Mouse (Mus musculus) MEL (cell line): Measurements from ENCODE around the gene Inmt. TPM values are rescaled to one million over a fixed set of nuclear protein-coding genes. Genes with fewer than 3 reads are reported as not detected.

Experiments used
- DNase-seq: peaks from one replicate; pipeline ENCODE4 v3.0.0; 2011; ENCODE audit warnings: low read depth, low spot score
- H3K27ac ChIP-seq: 2 replicates; pipeline ENCODE4 v1.5.1; 2012; ENCODE audit warnings: low read depth, mild to moderate bottlenecking, control low read depth, low read length, moderate library complexity; ENCODE audit not compliant: control insufficient read depth
- H3K27me3 ChIP-seq, 2 experiments: fragments of 150-350 bp in 1 of 2; sonication (generic) in 1 of 2; 2 replicates each; pipeline ENCODE4 v1.6.1; 2012; ENCODE audit warnings: low read length in 2 of 2, mild to moderate bottlenecking in 2 of 2, improper control_type of control experiment in 1 of 2, moderate library complexity in 1 of 2; ENCODE audit not compliant: insufficient read depth in 2 of 2, control insufficient read depth in 1 of 2
- H3K36me3 ChIP-seq, 2 experiments: 2 replicates each; pipeline ENCODE4 v1.6.1; 2012 to 2014; ENCODE audit warnings: low read length in 2 of 2, improper control_type of control experiment in 1 of 2, inconsistent platforms in 1 of 2, mild to moderate bottlenecking in 1 of 2; ENCODE audit not compliant: insufficient read depth in 2 of 2, control insufficient read depth in 1 of 2
- H3K4me1 ChIP-seq, 2 experiments: fragments of 150-350 bp in 1 of 2; sonication (generic) in 1 of 2; 2 replicates each; pipeline ENCODE4 v1.6.1; 2012; ENCODE audit warnings: low read length in 2 of 2, improper control_type of control experiment in 1 of 2, mild to moderate bottlenecking in 1 of 2; ENCODE audit not compliant: insufficient read depth in 2 of 2, control insufficient read depth in 1 of 2
- H3K4me3 ChIP-seq, 2 experiments: fragments of 150-350 bp in 1 of 2; sonication (generic) in 1 of 2; 2 replicates each; pipeline ENCODE4 v1.5.1; 2012; ENCODE audit warnings: low read depth in 2 of 2, low read length in 2 of 2, mild to moderate bottlenecking in 2 of 2, moderate library complexity in 2 of 2, control low read depth in 1 of 2, improper control_type of control experiment in 1 of 2; ENCODE audit not compliant: control insufficient read depth in 1 of 2, insufficient read depth in 1 of 2
- H3K79me2 ChIP-seq: 2 replicates; pipeline ENCODE4 v1.6.1; 2012; ENCODE audit warnings: mild to moderate bottlenecking, low read length, moderate library complexity; ENCODE audit not compliant: control insufficient read depth, poor library complexity, insufficient read depth
- H3K9ac ChIP-seq: 2 replicates; pipeline ENCODE4 v1.6.1; 2012; ENCODE audit warnings: low read depth, mild to moderate bottlenecking, control low read depth, low read length, moderate library complexity; ENCODE audit not compliant: control insufficient read depth, poor library complexity, severe bottlenecking
- H3K9me3 ChIP-seq: fragments of 150-350 bp; sonication (generic); replicated peaks from 2 replicates; pipeline ENCODE4 v1.6.1; 2012; ENCODE audit warnings: mild to moderate bottlenecking, low read length, improper control_type of control experiment, moderate library complexity; ENCODE audit not compliant: insufficient read depth
- CHD1 ChIP-seq: IDR thresholded peaks from 2 replicates; pipeline ENCODE4 v1.6.1; 2012; ENCODE audit warnings: low read depth, mild to moderate bottlenecking, inconsistent platforms, low read length, improper control_type of control experiment
- CHD2 ChIP-seq: IDR thresholded peaks from 2 replicates; pipeline ENCODE4 v1.6.1; 2011; ENCODE audit warnings: low read length, improper control_type of control experiment
- CTCF ChIP-seq, 3 experiments: IDR thresholded peaks in 2 of 3; conservative IDR thresholded peaks in 1 of 3; 2 replicates each; pipeline ENCODE4 v1.5.1; 2011 to 2012; ENCODE audit warnings: low read length in 3 of 3, low read depth in 2 of 3, mild to moderate bottlenecking in 2 of 3, improper control_type of control experiment in 1 of 3, inconsistent platforms in 1 of 3, mixed read lengths in 1 of 3, moderate library complexity in 1 of 3; ENCODE audit not compliant: control insufficient read depth in 1 of 3, insufficient read depth in 1 of 3, poor library complexity in 1 of 3, severe bottlenecking in 1 of 3
- E2F4 ChIP-seq: IDR thresholded peaks from 2 replicates; pipeline ENCODE4 v1.6.1; 2011; ENCODE audit warnings: low read depth, low read length, improper control_type of control experiment, borderline replicate concordance
- EP300 ChIP-seq, 2 experiments: IDR thresholded peaks; 2 replicates each; pipeline ENCODE4 v1.6.1; 2011; ENCODE audit warnings: improper control_type of control experiment in 2 of 2, low read length in 2 of 2, low read depth in 1 of 2, mild to moderate bottlenecking in 1 of 2
- ETS1 ChIP-seq: IDR thresholded peaks from 2 replicates; pipeline ENCODE4 v1.6.1; 2012; ENCODE audit warnings: low read depth, mild to moderate bottlenecking, inconsistent platforms, low read length, improper control_type of control experiment, moderate library complexity
- GABPA ChIP-seq: IDR thresholded peaks from 2 replicates; pipeline ENCODE4 v1.6.1; 2012; ENCODE audit warnings: low read depth, mild to moderate bottlenecking, inconsistent platforms, low read length, improper control_type of control experiment, moderate library complexity
- GATA1 ChIP-seq: IDR thresholded peaks from 2 replicates; pipeline ENCODE4 v1.6.1; 2011; ENCODE audit warnings: low read depth, low read length, improper control_type of control experiment
- HCFC1 ChIP-seq: IDR thresholded peaks from 2 replicates; pipeline ENCODE4 v1.6.1; 2012; ENCODE audit warnings: low read depth, mild to moderate bottlenecking, inconsistent platforms, low read length, improper control_type of control experiment, moderate library complexity
- JUND ChIP-seq: IDR thresholded peaks from 2 replicates; pipeline ENCODE4 v1.6.1; 2011; ENCODE audit warnings: low read depth, mild to moderate bottlenecking, improper control_type of control experiment, low read length
- KAT2A ChIP-seq: conservative IDR thresholded peaks from 2 replicates; pipeline ENCODE4 v1.6.1; 2012; ENCODE audit warnings: low read depth, low read length, improper control_type of control experiment, inconsistent platforms
- MAFK ChIP-seq: IDR thresholded peaks from 2 replicates; pipeline ENCODE4 v1.6.1; 2011; ENCODE audit warnings: low read depth, mild to moderate bottlenecking, low read length, improper control_type of control experiment, borderline replicate concordance
- MAX ChIP-seq: IDR thresholded peaks from 2 replicates; pipeline ENCODE4 v1.6.1; 2011; ENCODE audit warnings: low read length, improper control_type of control experiment
- MAZ ChIP-seq: IDR thresholded peaks from 2 replicates; pipeline ENCODE4 v1.6.1; 2012; ENCODE audit warnings: low read depth, mild to moderate bottlenecking, inconsistent platforms, low read length, improper control_type of control experiment
- MEF2A ChIP-seq: IDR thresholded peaks from 2 replicates; pipeline ENCODE4 v1.6.1; 2014; ENCODE audit warnings: low read depth, mild to moderate bottlenecking, inconsistent platforms, low read length, improper control_type of control experiment; ENCODE audit not compliant: poor library complexity, insufficient replicate concordance, severe bottlenecking; ENCODE audit errors: extremely low read depth
- MXI1 ChIP-seq: IDR thresholded peaks from 2 replicates; pipeline ENCODE4 v1.6.1; 2011; ENCODE audit warnings: mild to moderate bottlenecking, low read depth, low read length, improper control_type of control experiment
- MYB ChIP-seq: IDR thresholded peaks from 2 replicates; pipeline ENCODE4 v1.6.1; 2011; ENCODE audit warnings: mild to moderate bottlenecking, low read depth, low read length, improper control_type of control experiment
- MYC ChIP-seq: IDR thresholded peaks from 2 replicates; pipeline ENCODE4 v1.6.1; 2011; ENCODE audit warnings: low read depth, mild to moderate bottlenecking, low read length, improper control_type of control experiment, moderate library complexity
- NELFE ChIP-seq: IDR thresholded peaks from 2 replicates; pipeline ENCODE4 v1.6.1; 2011; ENCODE audit warnings: low read depth, low read length, improper control_type of control experiment
- NRF1 ChIP-seq: IDR thresholded peaks from 2 replicates; pipeline ENCODE4 v1.6.1; 2014; ENCODE audit warnings: low read depth, mild to moderate bottlenecking, inconsistent platforms, low read length, improper control_type of control experiment, moderate library complexity; ENCODE audit not compliant: poor library complexity, insufficient read depth, severe bottlenecking
- POLR2A ChIP-seq, 2 experiments: IDR thresholded peaks; 2 replicates each; pipeline ENCODE4 v1.6.1; 2011 to 2012; ENCODE audit warnings: low read length in 2 of 2, mild to moderate bottlenecking in 2 of 2, control low read depth in 1 of 2, improper control_type of control experiment in 1 of 2, low read depth in 1 of 2, moderate library complexity in 1 of 2; ENCODE audit not compliant: control insufficient read depth in 1 of 2, insufficient read depth in 1 of 2, poor library complexity in 1 of 2
- POLR2AphosphoS2 ChIP-seq: IDR thresholded peaks from 2 replicates; pipeline ENCODE4 v1.6.1; 2011; ENCODE audit warnings: low read length, improper control_type of control experiment
- RAD21 ChIP-seq: IDR thresholded peaks from 2 replicates; pipeline ENCODE4 v1.6.1; 2011; ENCODE audit warnings: mild to moderate bottlenecking, low read depth, low read length, improper control_type of control experiment
- RCOR1 ChIP-seq: IDR thresholded peaks from 2 replicates; pipeline ENCODE4 v1.6.1; 2012; ENCODE audit warnings: low read depth, mild to moderate bottlenecking, inconsistent platforms, low read length, improper control_type of control experiment
- SMC3 ChIP-seq: IDR thresholded peaks from 2 replicates; pipeline ENCODE4 v1.6.1; 2011; ENCODE audit warnings: low read depth, low read length, improper control_type of control experiment
- TAL1 ChIP-seq: IDR thresholded peaks from 2 replicates; pipeline ENCODE4 v1.6.1; 2012; ENCODE audit warnings: mild to moderate bottlenecking, inconsistent platforms, low read length, moderate library complexity, mixed read lengths
- TBP ChIP-seq: IDR thresholded peaks from 2 replicates; pipeline ENCODE4 v1.8.0; 2011; ENCODE audit warnings: low read depth, low read length, improper control_type of control experiment
- TCF12 ChIP-seq: IDR thresholded peaks from 2 replicates; pipeline ENCODE4 v1.6.1; 2014; ENCODE audit warnings: low read depth, mild to moderate bottlenecking, inconsistent platforms, low read length, improper control_type of control experiment, moderate library complexity
- USF1 ChIP-seq: IDR thresholded peaks from 2 replicates; pipeline ENCODE4 v1.6.1; 2014; ENCODE audit warnings: low read depth, mild to moderate bottlenecking, inconsistent platforms, low read length, improper control_type of control experiment, moderate library complexity
- ZKSCAN1 ChIP-seq: IDR thresholded peaks from 2 replicates; pipeline ENCODE4 v1.6.1; 2012; ENCODE audit warnings: low read depth, mild to moderate bottlenecking, inconsistent platforms, low read length, improper control_type of control experiment, moderate library complexity
- ZMIZ1 ChIP-seq: IDR thresholded peaks from 2 replicates; pipeline ENCODE4 v1.6.1; 2012; ENCODE audit warnings: low read depth, mild to moderate bottlenecking, inconsistent platforms, low read length, improper control_type of control experiment, moderate library complexity
- ZNF384 ChIP-seq: IDR thresholded peaks from 2 replicates; pipeline ENCODE4 v1.6.1; 2012; ENCODE audit warnings: low read depth, mild to moderate bottlenecking, inconsistent platforms, low read length, improper control_type of control experiment
- polyA plus RNA-seq, 2 experiments: library from polyadenylated mRNA; stranded (reverse) in 1 of 2; unstranded in 1 of 2; fragments of >175 nt in 1 of 2; fragments of >200 nt in 1 of 2; gene quantifications; 2 replicates each; pipeline versions ENCODE4 v1.2.1 to v1.2.4; 2012; ENCODE audit warnings: low replicate concordance in 2 of 2, low read depth in 1 of 2; ENCODE audit not compliant: insufficient read length in 2 of 2, insufficient read depth in 1 of 2, missing spikeins in 1 of 2
- total RNA-seq: library from RNA; depleted of rRNA; stranded (reverse); fragments of 300-350 nt; gene quantifications from 2 replicates; pipeline ENCODE4 v1.2.3, GENCODE M21; 2012

The Inmt gene
- total and polyA plus RNA-seq, 3 experiments, result 0.11 to 0.42 TPM; not detected in 1

- no peak for DNase-seq
- no peaks in the 10 kb centered on the region for H3K9me3 ChIP-seq
- H3K27me3 ChIP-seq, result no peaks in the 10 kb centered on the region
- H3K4me3 ChIP-seq, result no peak overlapping the region
- no peak overlapping the region for H3K9ac ChIP-seq
- H3K4me1 ChIP-seq, result no peaks in the 10 kb centered on the region; a peak in 1 of 4 replicates
- TF ChIP-seq RCOR1 (no peak), SMC3 (no peak), MEF2A (no peak), TCF12 (no peak), JUND (no peak)
- no peaks in the 10 kb centered on the region; a peak in 1 of 4 replicates for H3K36me3 ChIP-seq
- H3K79me2 ChIP-seq, result no peaks in the 10 kb centered on the region
- H3K27ac ChIP-seq, result no peak overlapping the region
These were observed 5.0 kb downstream of the Inmt start for GRCm38 (mm10) chr6:55169818-55170217.

DNA sequence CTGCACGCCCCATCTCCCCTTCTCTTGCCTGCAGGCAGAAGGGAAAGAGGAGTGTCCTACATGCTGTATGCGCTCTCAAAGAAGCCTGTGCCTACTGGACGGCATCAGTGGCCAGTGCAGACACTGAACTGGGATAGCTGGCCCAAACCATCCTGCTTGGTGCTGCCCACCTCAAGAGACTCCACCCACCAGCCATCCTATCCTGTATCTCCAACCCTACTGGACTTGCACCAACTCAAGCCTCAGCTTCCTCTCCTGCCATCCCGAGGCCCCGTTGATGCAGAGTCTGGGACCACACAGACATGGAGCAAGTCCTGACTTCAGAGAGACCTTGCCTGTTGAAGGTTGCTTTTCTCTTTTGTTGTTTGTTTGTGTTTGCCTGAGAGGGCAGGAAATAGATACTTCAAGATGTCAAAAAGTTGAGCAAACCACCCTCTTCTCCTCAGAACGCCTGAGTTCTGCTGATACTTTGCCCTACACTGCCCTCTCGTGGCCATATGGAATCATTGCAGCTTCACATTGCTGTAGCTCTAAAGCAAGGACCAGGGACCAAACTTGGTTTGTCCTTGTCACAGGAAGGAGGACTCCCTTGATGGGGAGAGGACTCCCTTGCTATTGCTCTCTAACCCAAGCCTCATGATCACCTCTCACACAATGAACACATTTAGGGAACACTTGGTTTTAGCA, 7.9 kb downstream of the Inmt start:
- no peaks in the 10 kb centered on the region for H3K27me3 ChIP-seq
- H3K27ac ChIP-seq, result no peak overlapping the region
- no peak overlapping the region for H3K9ac ChIP-seq
- H3K79me2 ChIP-seq, result no peaks in the 10 kb centered on the region
- peak; percentile 81 for DNase-seq
- H3K9me3 ChIP-seq, result no peaks in the 10 kb centered on the region
- H3K36me3 ChIP-seq, result no peaks in the 10 kb centered on the region; a peak in 1 of 4 replicates
- H3K4me3 ChIP-seq, result peak overlapping the region in 1 of 2 experiments; percentile 41; a peak in 2 of 4 replicates
- no peaks in the 10 kb centered on the region; a peak in 1 of 4 replicates for H3K4me1 ChIP-seq
- TF ChIP-seq KAT2A (no peak), MYC (no peak), NELFE (no peak), USF1 (no peak), TAL1 (no peak), ZKSCAN1 (no peak), RCOR1 (no peak), CTCF (IDR thresholded peaks at IDR 0.05 in 2 of 3, conservative IDR thresholded peaks at IDR 0.05 in 1 of 3; ENCODE audit: control insufficient read depth in 1 of 3, insufficient read depth in 1 of 3, low read depth in 2 of 3, low read length in 3 of 3, poor library complexity in 1 of 3, severe bottlenecking in 1 of 3) (peak; percentile 82 to 98 (median 91)), NRF1 (no peak), RAD21 (peak; percentile 94), CHD1 (no peak), MAX (no peak), GATA1 (no peak), MYB (no peak), ETS1 (no peak), TCF12 (no peak), EP300 (IDR thresholded peaks at IDR 0.05; ENCODE audit: low read depth in 1 of 2, low read length in 2 of 2) (no peak; a peak in 1 of 4 replicates), E2F4 (no peak), TBP (no peak), HCFC1 (no peak), ZNF384 (no peak), MAZ (no peak), ZMIZ1 (no peak), MXI1 (no peak), POLR2AphosphoS2 (no peak), JUND (no peak), CHD2 (no peak), POLR2A (IDR thresholded peaks at IDR 0.05; ENCODE audit: control insufficient read depth in 1 of 2, insufficient read depth in 1 of 2, low read depth in 1 of 2, low read length in 2 of 2, poor library complexity in 1 of 2) (no peak), GABPA (no peak), MAFK (no peak)
